Mouse (Mus musculus) cerebellum, adult 2 months (tissue): ENCODE measurements at regions not wholly inside any gene's neighbourhood (a gene's known extent, or its start where the extent isn't known, plus 50 kb on each side); places are given as distances from the start of the nearest gene placed in this dataset.

ENCODE experiments used
- CTCF ChIP-seq: fragments of 200-500 bp; IDR thresholded peaks from 2 replicates; pipeline ENCODE4 v1.5.1; 2011; ENCODE audit warnings: low read depth, mild to moderate bottlenecking, control low read depth, low read length, moderate library complexity, borderline replicate concordance; ENCODE audit not compliant: insufficient read depth
- POLR2A ChIP-seq: fragments of 200-500 bp; IDR thresholded peaks from 2 replicates; pipeline ENCODE4 v1.6.1; 2011; ENCODE audit warnings: low read length, control low read depth, borderline replicate concordance; ENCODE audit not compliant: insufficient read depth

GRCm38 (mm10) chr12:47412251-47412650 lies 593.5 kb upstream of the Nova1 start:
- no peak for TF ChIP-seq CTCF
- no peak for TF ChIP-seq POLR2A
